Mouse (Mus musculus) C2C12 (cell line): Measurements from ENCODE around the gene Psmd7. TPM values are rescaled to one million over a fixed set of nuclear protein-coding genes. Genes with fewer than 3 reads are reported as not detected.
A peak's percentile ranks its signal among the peaks of the same experiment; 100 is the strongest.

ENCODE experiments used
- H3K27me3 ChIP-seq: one replicate; pipeline ENCODE4 v1.6.1; 2011; ENCODE audit not compliant: control insufficient read depth, insufficient read depth, insufficient read length
- H3K36me3 ChIP-seq: one replicate; pipeline ENCODE4 v1.6.1; 2011; ENCODE audit not compliant: control insufficient read depth, insufficient read depth
- H3K4me3 ChIP-seq: one replicate; pipeline ENCODE4 v1.5.1; 2011; ENCODE audit warnings: mild to moderate bottlenecking, control low read depth; ENCODE audit not compliant: poor library complexity, insufficient read depth, severe bottlenecking
- H3K79me2 ChIP-seq: one replicate; pipeline ENCODE4 v1.6.1; 2011; ENCODE audit not compliant: control insufficient read depth, insufficient read depth
- H3K79me3 ChIP-seq: one replicate; pipeline ENCODE4 v1.6.1; 2011; ENCODE audit warnings: low read depth, control low read depth
- H3ac ChIP-seq: one replicate; pipeline ENCODE3; 2011; ENCODE audit warnings: low read depth; ENCODE audit not compliant: control insufficient read depth, insufficient read length
- CEBPB ChIP-seq: IDR thresholded peaks from one replicate; pipeline ENCODE4 v1.6.1; 2011; ENCODE audit warnings: low read depth, mild to moderate bottlenecking, control low read depth, moderate library complexity
- CTCF ChIP-seq: IDR thresholded peaks from one replicate; pipeline ENCODE4 v1.5.1; 2011; ENCODE audit not compliant: control insufficient read depth, insufficient read depth, insufficient read length
- FOSL1 ChIP-seq: IDR thresholded peaks from one replicate; pipeline ENCODE4 v1.8.0; 2011; ENCODE audit warnings: mild to moderate bottlenecking, low read length; ENCODE audit not compliant: poor library complexity, insufficient read depth, severe bottlenecking
- MAX ChIP-seq: IDR thresholded peaks from one replicate; pipeline ENCODE4 v1.6.1; 2011; ENCODE audit warnings: mild to moderate bottlenecking, control low read depth
- MYOD1 ChIP-seq: IDR thresholded peaks from one replicate; pipeline ENCODE4 v1.6.1; 2011; ENCODE audit warnings: low read depth; ENCODE audit not compliant: control insufficient read depth, insufficient read length
- MYOG ChIP-seq: IDR thresholded peaks from one replicate; pipeline ENCODE4 v1.6.1; 2011; ENCODE audit not compliant: control insufficient read depth, insufficient read length; ENCODE audit errors: extremely low read depth
- USF1 ChIP-seq: IDR thresholded peaks from one replicate; pipeline ENCODE4 v1.6.1; 2011; ENCODE audit warnings: low read depth, mild to moderate bottlenecking, control low read depth, moderate library complexity
- polyA plus RNA-seq: library from polyadenylated mRNA; unstranded; fragments of >200 nt; fragmentation: generic; extraction: Trizol; gene quantifications from one replicate; pipeline ENCODE4 v1.2.1, GENCODE M21; 2012; ENCODE audit warnings: missing spikeins

Psmd7 gene
- polyA plus RNA-seq, 1 experiment: 226 TPM

DNA sequence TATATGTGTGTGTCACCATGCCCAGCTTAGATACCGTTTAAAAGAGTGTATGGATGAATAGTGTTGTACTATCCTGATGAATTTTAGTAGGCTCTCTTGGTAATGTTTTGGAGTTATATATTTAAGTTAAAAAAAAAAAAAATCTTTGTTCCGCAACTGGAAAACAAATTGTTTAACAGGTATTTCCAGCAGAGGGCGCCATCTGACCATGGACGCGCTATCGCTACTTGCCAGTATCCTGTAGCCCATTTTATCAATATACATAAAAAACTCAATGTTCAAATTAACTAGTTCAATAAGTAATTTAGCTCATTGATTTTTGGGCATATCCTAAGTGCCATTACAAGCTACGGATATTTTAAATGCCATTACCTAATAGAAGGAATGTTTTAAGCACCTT lies 14.8 kb upstream of the Psmd7 start:
- no peaks in the 10 kb centered on the region for H3K36me3 ChIP-seq
- H3ac ChIP-seq: no peak overlapping the region
- TF ChIP-seq FOSL1 (no peak), MYOD1 (no peak), USF1 (no peak), MYOG (no peak), CEBPB (no peak), CTCF (no peak), MAX (no peak)
- H3K79me3 ChIP-seq: no peaks in the 10 kb centered on the region
- H3K79me2 ChIP-seq: no peaks in the 10 kb centered on the region
- peaks cover 39% of the 10 kb centered on the region for H3K27me3 ChIP-seq
- no peak overlapping the region for H3K4me3 ChIP-seq

GRCm38 (mm10) chr8:107599691-107600090 lies 11.4 kb upstream of the Psmd7 start:
- Histone ChIP-seq H3K4me3 (no peak overlapping the region), H3K79me2 (no peaks in the 10 kb centered on the region), H3K36me3 (no peaks in the 10 kb centered on the region), H3K27me3 (peaks cover 30% of the 10 kb centered on the region), H3K79me3 (no peaks in the 10 kb centered on the region), H3ac (no peak overlapping the region)
- TF ChIP-seq MYOD1 (no peak), CTCF (no peak), FOSL1 (no peak), MYOG (no peak), CEBPB (no peak), USF1 (no peak), MAX (no peak)

DNA sequence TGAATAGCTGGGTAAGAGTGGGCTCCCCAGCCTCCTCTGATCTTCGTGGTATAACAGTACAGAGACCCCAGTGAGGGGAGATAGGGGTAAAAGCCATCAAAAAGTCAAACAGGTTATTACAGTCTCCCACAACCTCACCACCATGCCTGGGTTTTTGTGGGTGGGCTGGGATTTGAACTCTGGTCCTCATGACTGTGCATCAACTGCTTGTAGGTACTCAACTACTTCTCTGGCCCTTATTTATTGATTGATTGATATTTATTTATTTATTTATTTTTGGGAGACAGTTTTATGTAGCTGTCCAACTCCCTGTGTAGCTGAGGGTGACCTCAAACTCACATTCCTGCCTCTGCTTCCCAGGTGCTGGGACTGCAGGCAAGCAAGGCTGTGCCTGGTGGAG lies 9.5 kb upstream of the Psmd7 start:
- Histone ChIP-seq H3K79me3 (no peaks in the 10 kb centered on the region), H3K79me2 (no peaks in the 10 kb centered on the region), H3K27me3 (peaks cover 31% of the 10 kb centered on the region), H3K36me3 (no peaks in the 10 kb centered on the region), H3K4me3 (no peak overlapping the region), H3ac (no peak overlapping the region)
- no peak for TF ChIP-seq USF1
- TF ChIP-seq MYOG: no peak
- no peak for TF ChIP-seq FOSL1
- TF ChIP-seq MAX: no peak
- TF ChIP-seq MYOD1: no peak
- no peak for TF ChIP-seq CEBPB
- TF ChIP-seq CTCF: no peak

DNA sequence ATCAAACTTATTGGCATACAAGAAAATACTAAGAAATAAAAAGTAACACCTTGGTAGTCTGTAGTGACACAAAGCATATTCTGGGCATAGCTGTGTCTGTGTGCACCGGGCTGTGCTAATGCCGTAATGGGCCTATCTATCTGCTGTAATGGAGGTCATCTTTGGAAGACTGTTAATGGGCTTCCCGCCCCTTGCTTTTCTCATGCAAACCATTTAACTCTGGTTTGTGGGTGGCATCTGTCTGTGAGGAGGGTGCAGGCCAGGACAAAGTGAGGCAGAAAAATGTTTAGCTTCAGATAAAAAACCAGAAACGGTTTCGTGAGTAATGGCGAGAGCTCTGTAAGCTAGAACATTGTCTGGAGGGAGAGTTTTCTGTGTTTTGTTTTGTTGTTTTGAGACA lies 6.6 kb upstream of the Psmd7 start:
- peaks cover 12% of the 10 kb centered on the region for H3K27me3 ChIP-seq
- H3K79me3 ChIP-seq: no peaks in the 10 kb centered on the region
- H3ac ChIP-seq: no peak overlapping the region
- no peaks in the 10 kb centered on the region for H3K79me2 ChIP-seq
- H3K36me3 ChIP-seq: no peaks in the 10 kb centered on the region
- no peak for TF ChIP-seq MAX
- TF ChIP-seq CEBPB: no peak
- no peak for TF ChIP-seq USF1
- TF ChIP-seq CTCF: no peak
- no peak for TF ChIP-seq FOSL1
- TF ChIP-seq MYOG: no peak
- TF ChIP-seq MYOD1: no peak
- H3K4me3 ChIP-seq: no peak overlapping the region

DNA sequence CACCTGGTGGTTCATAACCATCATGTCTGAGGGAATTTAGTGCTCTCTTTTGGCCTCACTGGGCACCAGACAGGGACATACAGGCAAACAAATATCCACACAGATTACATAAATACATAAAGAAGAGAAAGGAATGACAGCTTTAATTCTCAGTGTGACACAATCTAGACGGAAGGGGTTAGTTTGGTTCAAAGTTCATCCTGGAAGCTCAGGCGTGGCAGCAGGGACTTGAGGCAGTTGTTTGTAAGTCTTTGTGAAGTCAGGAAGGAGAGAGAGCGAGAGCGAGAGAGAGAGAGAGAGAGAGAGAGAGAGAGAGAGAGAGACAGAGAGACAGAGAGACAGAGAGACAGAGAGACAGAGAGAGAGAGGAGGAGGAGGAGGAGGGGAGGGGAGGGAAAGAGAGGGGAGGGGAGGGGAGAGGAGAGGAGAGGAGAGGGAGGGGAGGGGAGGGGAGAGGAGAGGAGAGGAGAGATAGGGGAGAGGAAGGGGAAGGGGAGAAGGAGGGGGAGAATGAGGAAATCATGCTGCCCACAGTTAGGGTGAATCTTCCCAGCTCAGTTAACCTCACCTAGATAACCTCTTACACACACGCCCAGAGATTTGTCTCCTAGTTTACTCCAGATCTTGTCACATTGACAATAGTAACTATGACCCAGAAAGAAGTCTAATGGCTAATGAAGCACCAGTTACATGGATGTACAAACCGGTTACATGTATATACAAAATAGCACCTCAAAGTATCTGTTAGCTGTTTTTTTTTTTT lies 5.9 kb upstream of the Psmd7 start:
- Histone ChIP-seq H3K27me3 (peaks cover 5% of the 10 kb centered on the region), H3K79me3 (no peaks in the 10 kb centered on the region), H3ac (no peak overlapping the region), H3K79me2 (no peaks in the 10 kb centered on the region), H3K4me3 (no peak overlapping the region), H3K36me3 (no peaks in the 10 kb centered on the region)
- no peak for TF ChIP-seq FOSL1

DNA sequence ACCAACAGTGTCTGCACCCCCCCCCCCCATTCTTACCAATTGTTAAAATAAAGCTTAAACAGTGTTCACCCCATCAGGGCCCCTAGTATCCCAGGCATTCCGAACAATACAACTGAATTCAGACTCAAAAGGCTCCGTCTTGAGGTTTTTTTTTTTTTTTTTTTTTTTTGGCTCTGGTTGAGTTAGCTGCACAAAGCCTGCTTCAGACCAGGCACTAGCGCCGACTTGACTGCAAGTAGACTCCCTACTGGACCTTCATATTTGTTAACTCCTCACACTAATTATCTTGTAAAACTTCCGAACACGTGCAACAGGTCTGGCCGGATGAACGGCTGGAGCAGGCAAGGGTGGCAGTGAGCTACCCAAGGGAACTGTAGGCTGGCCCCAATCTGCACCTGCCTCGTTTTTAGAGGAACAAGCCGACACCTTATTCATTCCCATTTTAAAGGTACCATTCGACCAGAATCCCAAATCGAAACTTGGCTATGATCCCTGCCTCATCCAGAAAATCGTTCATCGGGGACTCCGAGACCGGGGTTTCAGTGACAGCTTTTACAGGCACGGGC lies 752 bp downstream of the Psmd7 start:
- Histone ChIP-seq H3K36me3 (peaks cover 41% of the 10 kb centered on the region), H3K27me3 (no peaks in the 10 kb centered on the region), H3K79me2 (peaks cover 58% of the 10 kb centered on the region), H3K4me3 (peak overlapping the region; percentile 98), H3K79me3 (peaks cover 34% of the 10 kb centered on the region), H3ac (peak overlapping the region; percentile 99)
- TF ChIP-seq USF1: no peak
